In genomic region chr7:45340066-45340442, GRCm38 (mm10) we compare ENCODE assay signal across 8 mouse cellular contexts. TPM values are rescaled to one million over a fixed set of nuclear protein-coding genes. Genes with fewer than 3 reads are reported as not detected.
A peak's percentile ranks its signal among the peaks of the same experiment; 100 is the strongest.
DNase-seq lines count a peak whose midpoint lies in the region; ATAC-seq and TF ChIP-seq lines count a peak whose summit lies in the region.

No protein-coding gene starts in this region.

- no peak for DNase-seq in heart, postnatal 4 days
- DNase-seq in right cerebral cortex, postnatal 10 days (ENCODE audit: low spot score in 2 of 2), result no peak
- DNase-seq in left cerebral cortex, postnatal 4 days, result no peak
- no peak for DNase-seq in cerebellum, adult 11-12 months

- ATAC-seq in heart, embryonic 13.5 days (ENCODE audit: extremely low read depth, insufficient number of reproducible peaks, low FRiP score, low TSS enrichment), result no peak
- ATAC-seq in hindbrain, embryonic 15.5 days (ENCODE audit: low FRiP score, low read depth), result peak; percentile 12; the same call in 1 of the 2 replicates
- no peak for ATAC-seq in midbrain, embryonic 13.5 days

- TF ChIP-seq CTCF in bone marrow macrophage, adult 2 months (IDR thresholded peaks at IDR 0.05; ENCODE audit: low read depth, low read length), result no peak

- H3K9ac ChIP-seq in heart, embryonic 13.5 days, result peak overlapping the region; percentile 82
- peak overlapping the region; percentile 53; the same call in 1 of the 2 replicates for H3K9ac ChIP-seq in hindbrain, embryonic 15.5 days
- peak overlapping the region; percentile 67 for H3K9ac ChIP-seq in midbrain, embryonic 13.5 days (replicated peaks)

- H3K27ac ChIP-seq in heart, embryonic 13.5 days (replicated peaks), result 0 out of 2 replicates have a peak overlapping the region, but pooled peaks have one; percentile 20
- no peak overlapping the region for H3K27ac ChIP-seq in bone marrow macrophage, adult 2 months (ENCODE audit: insufficient read depth, low read depth, low read length)
- H3K27ac ChIP-seq in hindbrain, embryonic 15.5 days (replicated peaks), result no peak overlapping the region
- 0 out of 2 replicates have a peak overlapping the region, but pooled peaks have one; percentile 14 for H3K27ac ChIP-seq in midbrain, embryonic 13.5 days

- peak overlapping the region; percentile 79 for H3K4me2 ChIP-seq in heart, embryonic 13.5 days
- H3K4me2 ChIP-seq in hindbrain, embryonic 15.5 days, result peak overlapping the region; percentile 75
- peak overlapping the region; percentile 79 for H3K4me2 ChIP-seq in midbrain, embryonic 13.5 days (replicated peaks)

- TF ChIP-seq POLR2A in bone marrow macrophage, adult 2 months (IDR thresholded peaks at IDR 0.05; ENCODE audit: borderline replicate concordance, low read depth, low read length), result no peak

- intact Hi-C loops in left cerebral cortex, postnatal 4 days (cut with DNase I), result no loop called here

- peaks cover 58% of the 10 kb centered on the region for H3K4me1 ChIP-seq in heart, embryonic 13.5 days
- peaks cover 14% of the 10 kb centered on the region for H3K4me1 ChIP-seq in bone marrow macrophage, adult 2 months (ENCODE audit: control insufficient read depth, insufficient read depth, low read length)
- H3K4me1 ChIP-seq in hindbrain, embryonic 15.5 days (replicated peaks), result peaks cover 24% of the 10 kb centered on the region
- peaks cover 36% of the 10 kb centered on the region for H3K4me1 ChIP-seq in midbrain, embryonic 13.5 days (replicated peaks)

- 2% methylated on average over 11 of the region's 11 CpGs for WGBS in heart, embryonic 13.5 days
- WGBS in hindbrain, embryonic 15.5 days, result 7% methylated on average over 11 of the region's 11 CpGs
- 4% methylated on average over 11 of the region's 11 CpGs for WGBS in midbrain, embryonic 13.5 days

- H3K36me3 ChIP-seq in heart, embryonic 13.5 days, result no peaks in the 10 kb centered on the region
- H3K36me3 ChIP-seq in hindbrain, embryonic 15.5 days, result peaks cover 5% of the 10 kb centered on the region
- peaks cover 21% of the 10 kb centered on the region for H3K36me3 ChIP-seq in midbrain, embryonic 13.5 days

- peaks cover 20% of the 10 kb centered on the region for H3K27me3 ChIP-seq in heart, embryonic 13.5 days (replicated peaks)
- 0 out of 2 replicates have a peak, but pooled peaks cover 4% of the 10 kb centered on the region for H3K27me3 ChIP-seq in hindbrain, embryonic 15.5 days
- H3K27me3 ChIP-seq in midbrain, embryonic 13.5 days, result peaks cover 28% of the 10 kb centered on the region

- H3K4me3 ChIP-seq in heart, embryonic 13.5 days, result peak overlapping the region; percentile 60
- peak overlapping the region; percentile 56 for H3K4me3 ChIP-seq in bone marrow macrophage, adult 2 months (ENCODE audit: insufficient read depth, low read length)
- peak overlapping the region; percentile 44 for H3K4me3 ChIP-seq in hindbrain, embryonic 15.5 days
- H3K4me3 ChIP-seq in midbrain, embryonic 13.5 days (replicated peaks), result peak overlapping the region; percentile 50

- no peaks in the 10 kb centered on the region for H3K9me3 ChIP-seq in heart, embryonic 13.5 days
- no peaks in the 10 kb centered on the region for H3K9me3 ChIP-seq in hindbrain, embryonic 15.5 days
- H3K9me3 ChIP-seq in midbrain, embryonic 13.5 days, result no peaks in the 10 kb centered on the region

RNA-seq across cellular contexts. Expression of gene Hrc, which starts 5.0 kb away (rescaled TPM):
- 24.2 and 27.7 TPM in 2 replicates for polyA plus RNA-seq in heart, embryonic 13.5 days (2015; fragmentation: Nextera tagmentation; extraction: Ambion mirVana)
- total RNA-seq in heart, postnatal 4 days (2021), result 100 to 1,000 TPM; 182 to 202 TPM
- not detected in 2 replicates for polyA plus RNA-seq in bone marrow macrophage, adult 2 months (2012; ENCODE audit: insufficient read depth, insufficient read length, missing spikeins)
- 0.65 and 0.68 TPM in 2 replicates for polyA plus RNA-seq in hindbrain, embryonic 15.5 days (2015; fragmentation: Nextera tagmentation; extraction: Ambion mirVana)
- polyA plus RNA-seq in midbrain, embryonic 13.5 days (2015; fragmentation: Nextera tagmentation; extraction: Ambion mirVana), result 0.10 and 0.26 TPM in 2 replicates
- under 1 TPM; 0.36 to 0.38 TPM for total RNA-seq in left cerebral cortex, postnatal 4 days (2021)

RNA-seq across cellular contexts. Expression of gene Trpm4, which starts 6.5 kb away (rescaled TPM):
- polyA plus RNA-seq in heart, embryonic 13.5 days (2015; fragmentation: Nextera tagmentation; extraction: Ambion mirVana), result 12.7 and 13.5 TPM in 2 replicates
- 10 to 100 TPM; 26.2 to 29.2 TPM for total RNA-seq in heart, postnatal 4 days (2021)
- 14.1 and 16.0 TPM in 2 replicates for polyA plus RNA-seq in bone marrow macrophage, adult 2 months (2012; ENCODE audit: insufficient read depth, insufficient read length, missing spikeins)
- polyA plus RNA-seq in hindbrain, embryonic 15.5 days (2015; fragmentation: Nextera tagmentation; extraction: Ambion mirVana), result 11.3 TPM in 2 replicates
- polyA plus RNA-seq in midbrain, embryonic 13.5 days (2015; fragmentation: Nextera tagmentation; extraction: Ambion mirVana), result 7.3 and 10.8 TPM in 2 replicates
- 10 to 100 TPM; 32.1 to 33.8 TPM for total RNA-seq in left cerebral cortex, postnatal 4 days (2021)

RNA-seq across cellular contexts. Expression of gene Ppfia3, which starts 26.8 kb away (rescaled TPM):
- 2.3 and 2.9 TPM in 2 replicates for polyA plus RNA-seq in heart, embryonic 13.5 days (2015; fragmentation: Nextera tagmentation; extraction: Ambion mirVana)
- under 1 TPM; 0.26 to 0.34 TPM for total RNA-seq in heart, postnatal 4 days (2021)
- 1.6 and 1.8 TPM in 2 replicates for polyA plus RNA-seq in bone marrow macrophage, adult 2 months (2012; ENCODE audit: insufficient read depth, insufficient read length, missing spikeins)
- polyA plus RNA-seq in hindbrain, embryonic 15.5 days (2015; fragmentation: Nextera tagmentation; extraction: Ambion mirVana), result 29.9 and 32.1 TPM in 2 replicates
- polyA plus RNA-seq in midbrain, embryonic 13.5 days (2015; fragmentation: Nextera tagmentation; extraction: Ambion mirVana), result 17.2 and 19.8 TPM in 2 replicates
- total RNA-seq in left cerebral cortex, postnatal 4 days (2021), result 100 to 1,000 TPM; 106 to 108 TPM

RNA-seq across cellular contexts. Expression of gene Lin7b, which starts 30.3 kb away (rescaled TPM):
- 1.0 and 1.2 TPM in 2 replicates for polyA plus RNA-seq in heart, embryonic 13.5 days (2015; fragmentation: Nextera tagmentation; extraction: Ambion mirVana)
- total RNA-seq in heart, postnatal 4 days (2021), result 1 to 10 TPM; 1.5 to 2.4 TPM
- 3.0 and 3.6 TPM in 2 replicates for polyA plus RNA-seq in bone marrow macrophage, adult 2 months (2012; ENCODE audit: insufficient read depth, insufficient read length, missing spikeins)
- 33.7 and 38.7 TPM in 2 replicates for polyA plus RNA-seq in hindbrain, embryonic 15.5 days (2015; fragmentation: Nextera tagmentation; extraction: Ambion mirVana)
- 7.1 and 7.9 TPM in 2 replicates for polyA plus RNA-seq in midbrain, embryonic 13.5 days (2015; fragmentation: Nextera tagmentation; extraction: Ambion mirVana)
- 10 to 100 TPM; 60.4 to 68.3 TPM for total RNA-seq in left cerebral cortex, postnatal 4 days (2021)

RNA-seq across cellular contexts. Expression of gene Snrnp70, which starts 55.5 kb away (rescaled TPM):
- polyA plus RNA-seq in heart, embryonic 13.5 days (2015; fragmentation: Nextera tagmentation; extraction: Ambion mirVana), result 136 and 140 TPM in 2 replicates
- 100 to 1,000 TPM; 203 to 223 TPM for total RNA-seq in heart, postnatal 4 days (2021)
- polyA plus RNA-seq in bone marrow macrophage, adult 2 months (2012; ENCODE audit: insufficient read depth, insufficient read length, missing spikeins), result 385 and 416 TPM in 2 replicates
- polyA plus RNA-seq in hindbrain, embryonic 15.5 days (2015; fragmentation: Nextera tagmentation; extraction: Ambion mirVana), result 179 and 183 TPM in 2 replicates
- 223 and 238 TPM in 2 replicates for polyA plus RNA-seq in midbrain, embryonic 13.5 days (2015; fragmentation: Nextera tagmentation; extraction: Ambion mirVana)
- 100 to 1,000 TPM; 453 to 460 TPM for total RNA-seq in left cerebral cortex, postnatal 4 days (2021)

Comparison
In these comparisons a context has a peak if more than half of its experiments do, and no peak if none do; other contexts are left out.
1. H3K27ac ChIP-seq: peak in heart, embryonic 13.5 days (single experiment) and midbrain, embryonic 13.5 days (single experiment); none in bone marrow macrophage, adult 2 months (single experiment) and hindbrain, embryonic 15.5 days (single experiment).
2. RNA of gene Hrc, which starts 5.0 kb away (polyA plus RNA-seq): 24.2 to 27.7 TPM in heart, embryonic 13.5 days; 0.65 to 0.68 TPM in hindbrain, embryonic 15.5 days, 0.10 to 0.26 TPM in midbrain, embryonic 13.5 days and not detected in bone marrow macrophage, adult 2 months; every median in the first group is over 10 times any median in the second.
3. Peak in every context shown above with its lines, with median percentiles within 50 percentile points of each other: H3K4me2 ChIP-seq, H3K4me3 ChIP-seq and H3K9ac ChIP-seq.